Mouse (Mus musculus): ENCODE measurements around the gene Mthfr.
A peak's percentile ranks its signal among the peaks of the same experiment; 100 is the strongest.

GRCm38 (mm10) chr4:148065702-148066400 lies 27.0 kb downstream of the Mthfr start:
- TF ChIP-seq CTCF (IDR thresholded peaks at IDR 0.05; ENCODE audit: low read depth) (peak; percentile 34), EP300 (IDR thresholded peaks at IDR 0.05; ENCODE audit: low read depth) (no peak)

Data from liver, postnatal 0 days (tissue).